Mouse (Mus musculus): Measurements from ENCODE around the gene Zfyve27. TPM values are rescaled to one million over a fixed set of nuclear protein-coding genes. Genes with fewer than 3 reads are reported as not detected.

The Zfyve27 gene
- polyA plus RNA-seq, 1 experiment: 53.9 TPM

DNA sequence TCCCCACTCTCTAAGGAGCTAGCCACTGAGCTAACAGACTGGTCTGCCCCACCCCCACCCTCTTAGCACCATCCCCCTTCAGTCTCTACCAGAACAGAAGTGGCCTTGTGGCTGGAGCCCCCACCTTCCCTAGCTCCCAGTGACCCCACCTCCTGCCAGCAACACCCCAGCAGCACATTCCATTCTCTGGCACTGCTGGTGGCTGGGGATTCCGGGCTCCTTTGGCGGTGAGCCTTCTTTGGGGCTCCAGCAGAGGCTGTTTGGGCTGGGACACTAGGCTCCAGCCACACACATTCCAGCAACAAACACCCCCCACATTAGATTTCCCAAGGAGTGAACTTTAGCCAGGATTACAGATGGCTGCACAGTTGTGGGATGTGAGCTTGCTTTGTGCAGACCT lies 29.6 kb downstream of the Zfyve27 start:
- no peak for TF ChIP-seq POLR2A (IDR thresholded peaks at IDR 0.05; ENCODE audit: borderline replicate concordance, extremely low read depth, low read depth, low read length)
- no peak for TF ChIP-seq CTCF (IDR thresholded peaks at IDR 0.05; ENCODE audit: insufficient read depth, low read length)
- no peak for DNase-seq

GRCm38 (mm10) chr19:42196378-42196777 lies 32.6 kb downstream of the Zfyve27 start:
- Histone ChIP-seq H3K4me3 (replicated peaks; ENCODE audit: extremely low read depth, low read depth, low read length) (no peak overlapping the region), H3K4me1 (ENCODE audit: control insufficient read depth, insufficient read depth, low read length) (peaks cover 5% of the 10 kb centered on the region; the same call in 1 of the 2 replicates)
- TF ChIP-seq CTCF (IDR thresholded peaks at IDR 0.05; ENCODE audit: insufficient read depth, low read length): no peak
- no peak for TF ChIP-seq POLR2A (IDR thresholded peaks at IDR 0.05; ENCODE audit: borderline replicate concordance, extremely low read depth, low read depth, low read length)
- DNase-seq: peak; percentile 42
- 59% methylated on average over 4 of the region's 4 CpGs for WGBS

More for the DNA sequence above, 29.6 kb downstream of the Zfyve27 start:
- Histone ChIP-seq H3K4me1 (ENCODE audit: control insufficient read depth, insufficient read depth, low read length) (peaks cover 5% of the 10 kb centered on the region; the same call in 1 of the 2 replicates), H3K4me3 (replicated peaks; ENCODE audit: extremely low read depth, low read depth, low read length) (no peak overlapping the region)
- WGBS: 66% methylated on average over 2 of the region's 2 CpGs

DNA sequence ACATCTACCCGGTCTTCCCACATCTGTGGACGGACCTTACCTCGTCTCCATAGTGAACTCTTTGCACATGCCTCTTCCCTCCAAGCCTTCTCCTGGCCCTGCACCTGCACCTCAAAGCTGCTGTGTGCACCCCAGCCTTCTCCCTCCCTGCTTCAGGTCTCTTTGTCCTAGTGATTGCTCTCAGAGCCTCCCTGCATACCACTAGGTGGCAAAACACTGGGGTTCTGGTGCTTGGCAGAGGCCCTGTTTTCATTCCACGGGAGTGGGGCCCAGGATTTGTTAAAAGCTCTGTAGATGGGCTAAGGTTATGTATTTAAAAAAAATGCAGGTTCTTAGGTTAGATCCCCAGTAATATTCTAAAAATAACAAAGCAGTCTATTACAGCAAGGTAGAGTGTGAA lies 33.3 kb downstream of the Zfyve27 start:
- Histone ChIP-seq H3K4me1 (ENCODE audit: control insufficient read depth, insufficient read depth, low read length) (peaks cover 5% of the 10 kb centered on the region; the same call in 1 of the 2 replicates), H3K4me3 (replicated peaks; ENCODE audit: extremely low read depth, low read depth, low read length) (no peak overlapping the region)
- TF ChIP-seq CTCF (IDR thresholded peaks at IDR 0.05; ENCODE audit: insufficient read depth, low read length): no peak
- TF ChIP-seq POLR2A (IDR thresholded peaks at IDR 0.05; ENCODE audit: borderline replicate concordance, extremely low read depth, low read depth, low read length): no peak
- no peak for DNase-seq
- WGBS: 59% methylated on average over 4 of the region's 4 CpGs

DNA sequence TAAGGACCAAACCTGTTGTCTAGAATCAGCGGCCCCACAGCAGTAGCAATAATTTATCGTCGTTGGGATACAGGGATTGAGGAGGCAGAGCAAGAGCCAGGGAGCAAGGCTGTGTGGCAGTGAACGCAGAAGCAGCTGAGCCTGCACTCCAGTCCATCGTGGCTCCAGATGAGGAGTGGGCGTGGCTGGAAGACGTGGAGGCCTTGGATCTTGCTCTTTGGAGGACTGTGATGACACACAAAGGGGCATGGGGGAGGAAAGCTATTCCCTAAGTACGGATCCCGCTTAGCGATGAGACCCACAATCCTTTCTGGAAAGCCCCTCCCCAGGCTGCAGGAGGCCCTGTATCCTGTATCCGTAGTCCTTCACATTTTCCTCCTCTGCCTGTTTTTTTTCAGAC lies 34.3 kb downstream of the Zfyve27 start:
- TF ChIP-seq POLR2A (IDR thresholded peaks at IDR 0.05; ENCODE audit: borderline replicate concordance, extremely low read depth, low read depth, low read length) (no peak), CTCF (IDR thresholded peaks at IDR 0.05; ENCODE audit: insufficient read depth, low read length) (no peak)
- 49% methylated on average over 11 of the region's 11 CpGs for WGBS

GRCm38 (mm10) chr19:42201696-42202381 lies 38.1 kb downstream of the Zfyve27 start, which contains the start of gene Sfrp5:
Gene Sfrp5, minus strand, starts transcription at chr19:42202252.
- no peak for DNase-seq
- Histone ChIP-seq H3K4me3 (replicated peaks; ENCODE audit: extremely low read depth, low read depth, low read length) (no peak within 1 kb of the TSS), H3K4me1 (ENCODE audit: control insufficient read depth, insufficient read depth, low read length) (peaks cover 2% of the 10 kb centered on the region; the same call in 1 of the 2 replicates)
- WGBS: 2% methylated on average over 60 of the region's 60 CpGs
- TF ChIP-seq CTCF (IDR thresholded peaks at IDR 0.05; ENCODE audit: insufficient read depth, low read length) (no peak), POLR2A (IDR thresholded peaks at IDR 0.05; ENCODE audit: borderline replicate concordance, extremely low read depth, low read depth, low read length) (no peak)

More for the DNA sequence above, 34.3 kb downstream of the Zfyve27 start:
- DNase-seq: no peak
- H3K4me3 ChIP-seq (replicated peaks; ENCODE audit: extremely low read depth, low read depth, low read length): no peak overlapping the region
- H3K4me1 ChIP-seq (ENCODE audit: control insufficient read depth, insufficient read depth, low read length): peaks cover 5% of the 10 kb centered on the region; the same call in 1 of the 2 replicates

- WGBS: 36% methylated on average over 8 of the region's 8 CpGs
- no peak overlapping the region for H3K4me3 ChIP-seq (replicated peaks; ENCODE audit: extremely low read depth, low read depth, low read length)
- H3K4me1 ChIP-seq (ENCODE audit: control insufficient read depth, insufficient read depth, low read length): no peaks in the 10 kb centered on the region
- no peak for DNase-seq
- TF ChIP-seq CTCF (IDR thresholded peaks at IDR 0.05; ENCODE audit: insufficient read depth, low read length): no peak
- TF ChIP-seq POLR2A (IDR thresholded peaks at IDR 0.05; ENCODE audit: borderline replicate concordance, extremely low read depth, low read depth, low read length): no peak
Observed at GRCm38 (mm10) chr19:42202467-42202866, 38.7 kb downstream of the Zfyve27 start.

- Histone ChIP-seq H3K4me1 (ENCODE audit: control insufficient read depth, insufficient read depth, low read length) (no peaks in the 10 kb centered on the region), H3K4me3 (replicated peaks; ENCODE audit: extremely low read depth, low read depth, low read length) (no peak overlapping the region)
- TF ChIP-seq POLR2A (IDR thresholded peaks at IDR 0.05; ENCODE audit: borderline replicate concordance, extremely low read depth, low read depth, low read length): no peak
- no peak for DNase-seq
- WGBS: 69% methylated on average over 4 of the region's 4 CpGs
Observed at GRCm38 (mm10) chr19:42204306-42204705, 40.6 kb downstream of the Zfyve27 start.

DNA sequence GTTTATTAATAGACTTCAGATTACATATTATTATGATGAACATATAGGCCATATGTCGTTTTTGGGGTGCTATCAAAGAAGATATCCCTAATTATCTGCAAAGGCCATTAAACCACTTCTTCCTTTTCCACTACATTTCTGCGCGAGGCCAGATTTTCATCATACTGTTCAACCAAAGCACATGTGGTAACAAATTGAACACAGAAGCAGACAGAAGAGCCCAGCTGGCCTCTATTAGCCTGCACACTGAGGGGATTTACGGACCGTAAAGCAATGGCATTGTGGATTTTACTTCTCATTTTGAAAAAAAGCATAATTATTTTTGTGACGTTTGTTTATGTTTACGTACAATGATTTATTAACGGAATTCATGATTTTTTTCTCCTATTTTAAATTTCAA lies 41.5 kb downstream of the Zfyve27 start:
- DNase-seq: no peak
- WGBS: 78% methylated on average over 8 of the region's 8 CpGs
- Histone ChIP-seq H3K4me1 (ENCODE audit: control insufficient read depth, insufficient read depth, low read length) (no peaks in the 10 kb centered on the region), H3K4me3 (replicated peaks; ENCODE audit: extremely low read depth, low read depth, low read length) (no peak overlapping the region)
- TF ChIP-seq POLR2A (IDR thresholded peaks at IDR 0.05; ENCODE audit: borderline replicate concordance, extremely low read depth, low read depth, low read length) (no peak), CTCF (IDR thresholded peaks at IDR 0.05; ENCODE audit: insufficient read depth, low read length) (no peak)

- TF ChIP-seq CTCF (IDR thresholded peaks at IDR 0.05; ENCODE audit: insufficient read depth, low read length) (no peak), POLR2A (IDR thresholded peaks at IDR 0.05; ENCODE audit: borderline replicate concordance, extremely low read depth, low read depth, low read length) (no peak)
- 53% methylated on average over 7 of the region's 7 CpGs for WGBS
- Histone ChIP-seq H3K4me3 (replicated peaks; ENCODE audit: extremely low read depth, low read depth, low read length) (no peak overlapping the region), H3K4me1 (ENCODE audit: control insufficient read depth, insufficient read depth, low read length) (no peaks in the 10 kb centered on the region)
- no peak for DNase-seq
Observed at GRCm38 (mm10) chr19:42209485-42209884, 45.7 kb downstream of the Zfyve27 start.

GRCm38 (mm10) chr19:42209976-42210375 lies 46.2 kb downstream of the Zfyve27 start:
- TF ChIP-seq CTCF (IDR thresholded peaks at IDR 0.05; ENCODE audit: insufficient read depth, low read length): no peak
- no peak for TF ChIP-seq POLR2A (IDR thresholded peaks at IDR 0.05; ENCODE audit: borderline replicate concordance, extremely low read depth, low read depth, low read length)
- Histone ChIP-seq H3K4me1 (ENCODE audit: control insufficient read depth, insufficient read depth, low read length) (no peaks in the 10 kb centered on the region), H3K4me3 (replicated peaks; ENCODE audit: extremely low read depth, low read depth, low read length) (no peak overlapping the region)
- no peak for DNase-seq
- WGBS: 51% methylated on average over 6 of the region's 6 CpGs

All from lung, adult 2 months (tissue).